Mouse (Mus musculus) cerebellum, adult 2 months (tissue): ENCODE data around the gene Aldh6a1. TPM values are rescaled to one million over a fixed set of nuclear protein-coding genes. Genes with fewer than 3 reads are reported as not detected.

Experiments used
- DNase-seq, 2 experiments: peaks; one replicate each; pipeline ENCODE4 v3.0.0; 2021
- H3K27ac ChIP-seq: fragments of 200-500 bp; 2 replicates; pipeline ENCODE4 v1.5.1; 2012; ENCODE audit warnings: low read length, control low read depth, inconsistent platforms; ENCODE audit not compliant: insufficient read depth
- H3K27me3 ChIP-seq: fragments of 200-500 bp; 2 replicates; pipeline ENCODE4 v1.6.1; 2012; ENCODE audit warnings: inconsistent platforms, mild to moderate bottlenecking, low read length, moderate library complexity; ENCODE audit not compliant: control insufficient read depth, insufficient read depth
- H3K4me1 ChIP-seq: fragments of 200-500 bp; 2 replicates; pipeline ENCODE4 v1.6.1; 2011; ENCODE audit warnings: low read length; ENCODE audit not compliant: control insufficient read depth, insufficient read depth
- H3K4me3 ChIP-seq: fragments of 200-500 bp; replicated peaks from 2 replicates; pipeline ENCODE3; 2011; ENCODE audit warnings: mild to moderate bottlenecking, low read depth, low read length, control low read depth; ENCODE audit not compliant: insufficient read depth
- CTCF ChIP-seq: fragments of 200-500 bp; IDR thresholded peaks from 2 replicates; pipeline ENCODE4 v1.5.1; 2011; ENCODE audit warnings: low read depth, mild to moderate bottlenecking, control low read depth, low read length, moderate library complexity, borderline replicate concordance; ENCODE audit not compliant: insufficient read depth
- POLR2A ChIP-seq: fragments of 200-500 bp; IDR thresholded peaks from 2 replicates; pipeline ENCODE4 v1.6.1; 2011; ENCODE audit warnings: low read length, control low read depth, borderline replicate concordance; ENCODE audit not compliant: insufficient read depth
- WGBS: fragments of 180-500 bp; shearing (Covaris S2); methylation state at CpG from one replicate; pipeline ENCODE4 v1.1.7; 2018; 5-methylcytosine and 5-hydroxymethylcytosine counted together
- polyA plus RNA-seq: library from polyadenylated mRNA; depleted of rRNA; stranded (reverse); fragments of >200 nt; gene quantifications from 2 replicates; pipeline ENCODE4 v1.2.3, GENCODE M21; 2012; rRNA removed

The Aldh6a1 gene
- polyA plus RNA-seq, 1 experiment: 39.4 TPM

- no peaks in the 10 kb centered on the region for H3K27me3 ChIP-seq
- no peak overlapping the region for H3K27ac ChIP-seq
- WGBS: 38% methylated on average over 5 of the region's 5 CpGs
- no peak for DNase-seq
- H3K4me1 ChIP-seq: no peaks in the 10 kb centered on the region
- H3K4me3 ChIP-seq: no peak overlapping the region
- TF ChIP-seq CTCF (no peak), POLR2A (no peak)
Observed at GRCm38 (mm10) chr12:84384644-84385081, 66.1 kb downstream of the Aldh6a1 start.

- 91% methylated on average over 4 of the region's 4 CpGs for WGBS
- H3K4me3 ChIP-seq: no peak overlapping the region
- H3K27me3 ChIP-seq: no peaks in the 10 kb centered on the region
- DNase-seq: no peak
- no peaks in the 10 kb centered on the region for H3K4me1 ChIP-seq
- H3K27ac ChIP-seq: no peak overlapping the region
- TF ChIP-seq CTCF (no peak), POLR2A (no peak)
Observed at GRCm38 (mm10) chr12:84382369-84382768, 68.4 kb downstream of the Aldh6a1 start.

Other genes starting within 250 kb of the Aldh6a1 start
- gene Elmsan1, start 232.1 kb downstream of the Aldh6a1 start, polyA plus RNA-seq: 8.4 and 9.7 TPM in 2 replicates
- gene Ptgr2, start 165.8 kb downstream of the Aldh6a1 start, polyA plus RNA-seq: 28.8 and 30.2 TPM in 2 replicates
- 44.4 and 52.4 TPM in 2 replicates for gene Zfp410, start 134.2 kb downstream of the Aldh6a1 start, polyA plus RNA-seq
- 39.9 and 45.0 TPM in 2 replicates for gene Coq6, start 89.3 kb downstream of the Aldh6a1 start, polyA plus RNA-seq
- 10.8 and 10.9 TPM in 2 replicates for gene Fam161b, start 89.2 kb downstream of the Aldh6a1 start, polyA plus RNA-seq
- gene Entpd5, start 42.0 kb downstream of the Aldh6a1 start, polyA plus RNA-seq: 26.2 and 29.0 TPM in 2 replicates
- gene Bbof1, start 41.9 kb downstream of the Aldh6a1 start, polyA plus RNA-seq: 4.3 and 4.4 TPM in 2 replicates
- 17.6 and 20.2 TPM in 2 replicates for gene Rnf113a2, start 33.8 kb downstream of the Aldh6a1 start, polyA plus RNA-seq
- gene Lin52, start 418 bp upstream of the Aldh6a1 start, polyA plus RNA-seq: 31.1 and 34.7 TPM in 2 replicates
- 1.6 and 2.2 TPM in 2 replicates for gene Vsx2, start 118.8 kb upstream of the Aldh6a1 start, polyA plus RNA-seq
- gene Abcd4, start 166.4 kb upstream of the Aldh6a1 start, polyA plus RNA-seq: 33.5 and 35.2 TPM in 2 replicates
- not detected in 2 replicates for gene Vrtn, start 190.0 kb upstream of the Aldh6a1 start, polyA plus RNA-seq
- gene Syndig1l, start 247.8 kb upstream of the Aldh6a1 start, polyA plus RNA-seq: 24.9 and 28.0 TPM in 2 replicates